Mouse (Mus musculus): ENCODE results near the gene Nfya. TPM values are rescaled to one million over a fixed set of nuclear protein-coding genes. Genes with fewer than 3 reads are reported as not detected.

Nfya gene
- total RNA-seq (2021), result 10 to 100 TPM; 33.5 to 38.1 TPM
- long read RNA-seq, partial matches to known transcripts, result 0 of 4 reads
- long read RNA-seq, other reads (novel, unspliced or antisense), result 2 of 4 reads

DNA sequence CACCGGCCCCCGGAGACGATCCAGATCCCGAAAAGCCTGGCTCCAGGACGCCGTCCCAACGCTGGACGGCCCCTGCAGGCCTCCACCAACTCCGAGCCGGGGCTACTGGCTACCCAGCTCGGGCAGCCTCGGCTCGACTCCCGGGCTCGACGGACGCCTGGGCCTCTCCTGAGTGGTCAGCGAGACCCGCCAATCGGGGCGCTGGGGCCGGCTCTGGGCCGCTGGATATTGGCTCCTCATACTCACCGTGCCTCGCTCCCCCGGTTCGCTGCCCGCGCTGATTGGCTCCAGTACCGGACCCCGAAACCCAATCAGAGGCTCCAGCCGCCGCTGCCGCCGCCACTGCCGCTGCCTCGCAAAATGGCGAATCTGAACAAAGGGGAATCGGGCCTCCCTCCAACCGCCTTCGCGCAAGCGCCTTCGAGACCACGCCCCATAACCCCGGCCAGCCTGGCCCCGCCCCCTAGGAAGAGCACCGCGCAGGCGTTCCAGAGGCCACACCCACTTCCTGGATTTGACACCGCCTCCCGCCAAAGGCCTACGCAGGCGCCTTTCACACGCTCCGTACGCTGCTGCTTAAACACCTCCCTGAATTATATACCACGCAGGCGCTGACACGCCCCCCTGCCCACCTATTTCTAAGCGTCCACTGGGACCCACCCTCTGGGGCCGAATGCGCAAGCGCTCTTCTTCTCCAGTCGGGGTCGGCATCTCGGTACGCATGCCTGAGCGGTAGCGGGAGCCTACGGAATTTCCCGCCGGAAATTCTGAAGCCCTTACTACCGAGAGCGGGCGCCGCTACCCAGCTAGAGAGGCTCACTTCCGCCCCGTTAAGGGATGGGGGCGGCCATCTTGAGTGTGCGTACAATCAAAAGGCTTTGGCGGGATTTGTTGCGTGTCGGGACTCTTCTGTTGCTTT, at the start of gene Nfya, which contains the start of gene Oard1:
Nfya (minus strand) TSS at position 527 of the 919 bp plus-strand sequence.
Oard1 (plus strand) TSS at position 635 of the 919 bp plus-strand sequence.
- DNase-seq (ENCODE audit: low spot score in 2 of 2), result peak; percentile 100

DNA sequence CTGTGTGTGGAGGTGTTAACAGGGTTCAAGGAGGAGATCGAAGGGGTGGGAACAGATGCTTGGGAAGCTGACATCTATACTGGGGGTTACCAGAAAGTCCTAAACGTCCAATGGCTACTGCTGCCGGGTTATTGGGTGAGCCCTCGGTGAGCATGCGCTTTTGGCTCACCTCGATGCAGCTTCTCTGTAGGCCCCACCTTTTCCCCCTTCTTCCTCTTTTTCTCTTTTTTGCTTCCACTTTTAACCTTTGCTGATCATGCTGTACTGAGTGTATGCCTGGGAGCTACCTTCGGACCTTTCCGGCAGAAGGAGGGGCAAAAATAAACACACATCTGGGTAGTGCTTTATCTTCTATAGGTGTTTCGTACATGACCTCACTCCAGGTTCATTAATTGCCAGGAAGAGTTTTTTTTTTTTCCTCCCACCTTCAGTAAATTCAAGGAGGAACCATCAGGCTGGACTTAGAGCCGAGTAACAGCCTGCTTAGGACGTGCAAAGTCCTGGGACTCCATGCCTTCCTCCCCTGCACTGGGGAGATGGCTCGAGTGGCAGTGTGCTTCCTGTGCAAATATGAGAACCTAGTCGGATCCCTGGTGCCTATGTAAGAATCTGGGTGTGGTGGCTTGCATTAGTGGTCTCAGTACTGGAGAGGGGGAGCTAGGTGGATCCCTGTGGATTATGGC, 48.4 kb upstream of the Nfya start:
- DNase-seq (ENCODE audit: low spot score in 2 of 2), result no peak

DNA sequence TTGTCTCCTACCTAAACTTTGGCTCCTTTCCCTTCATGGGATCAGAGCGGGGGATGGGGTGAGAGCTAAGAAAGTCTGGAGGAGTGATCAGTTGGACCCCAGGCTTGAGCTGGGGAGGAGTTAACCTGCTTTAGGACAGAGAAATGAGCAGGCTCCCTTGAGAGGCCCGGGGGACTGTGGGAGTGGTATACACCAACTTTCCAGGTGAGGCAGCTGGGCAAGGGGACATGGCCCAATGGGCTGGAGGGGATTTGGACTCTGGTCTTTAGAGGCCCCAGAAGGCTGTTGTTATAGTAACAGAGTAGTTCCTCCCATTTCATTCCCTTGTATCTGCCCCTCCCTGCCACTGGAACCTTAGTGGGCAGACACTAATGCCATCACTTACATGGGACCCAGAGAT, 46.2 kb upstream of the Nfya start:
- no peak for DNase-seq (ENCODE audit: low spot score in 2 of 2)

DNA sequence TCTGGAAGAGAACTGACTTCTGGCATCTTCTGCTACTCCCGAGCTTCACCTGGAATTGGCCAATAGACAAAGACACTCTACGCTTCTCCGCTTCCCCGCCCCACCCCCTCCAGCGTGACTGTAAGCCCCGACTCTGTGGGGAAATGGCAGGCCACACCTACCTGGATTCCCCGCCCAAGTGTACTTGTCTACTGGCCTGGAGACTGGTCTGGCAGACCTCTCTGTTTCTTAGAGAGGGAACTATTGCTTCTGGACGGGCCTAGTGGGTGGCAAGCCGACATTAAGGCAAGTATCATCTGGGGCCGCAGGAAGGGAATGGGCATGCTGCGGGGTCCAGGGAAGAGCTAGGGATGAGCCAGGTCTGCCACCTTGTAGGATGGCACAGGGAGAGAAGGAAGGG, 45.0 kb upstream of the Nfya start, which contains the start of gene Unc5cl:
Unc5cl (plus strand) TSS at position 214 of the 400 bp plus-strand sequence.
- no peak for DNase-seq (ENCODE audit: low spot score in 2 of 2)

- no peak for DNase-seq (ENCODE audit: low spot score in 2 of 2)
Measured at GRCm38 (mm10) chr17:48454190-48454589, 44.5 kb upstream of the Nfya start.

DNA sequence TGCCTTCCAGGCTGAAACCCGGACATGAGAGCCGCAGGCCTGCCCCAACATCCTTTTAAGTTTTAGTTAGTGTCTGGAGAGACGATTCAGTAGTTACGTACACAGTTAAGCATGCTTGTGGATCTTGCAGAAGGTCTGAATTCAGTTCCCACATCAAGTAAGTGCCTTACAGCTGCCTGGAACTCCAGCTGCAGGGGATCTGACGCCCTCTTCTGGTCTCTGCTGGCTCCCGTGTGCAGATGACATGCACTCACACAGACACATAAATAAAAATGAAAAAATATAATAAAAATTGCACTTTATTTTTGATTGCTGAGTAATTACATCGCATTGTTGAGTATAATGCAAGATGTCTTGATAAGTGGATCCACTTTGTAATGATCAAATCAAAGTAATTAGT, 43.8 kb upstream of the Nfya start:
- no peak for DNase-seq (ENCODE audit: low spot score in 2 of 2)

DNA sequence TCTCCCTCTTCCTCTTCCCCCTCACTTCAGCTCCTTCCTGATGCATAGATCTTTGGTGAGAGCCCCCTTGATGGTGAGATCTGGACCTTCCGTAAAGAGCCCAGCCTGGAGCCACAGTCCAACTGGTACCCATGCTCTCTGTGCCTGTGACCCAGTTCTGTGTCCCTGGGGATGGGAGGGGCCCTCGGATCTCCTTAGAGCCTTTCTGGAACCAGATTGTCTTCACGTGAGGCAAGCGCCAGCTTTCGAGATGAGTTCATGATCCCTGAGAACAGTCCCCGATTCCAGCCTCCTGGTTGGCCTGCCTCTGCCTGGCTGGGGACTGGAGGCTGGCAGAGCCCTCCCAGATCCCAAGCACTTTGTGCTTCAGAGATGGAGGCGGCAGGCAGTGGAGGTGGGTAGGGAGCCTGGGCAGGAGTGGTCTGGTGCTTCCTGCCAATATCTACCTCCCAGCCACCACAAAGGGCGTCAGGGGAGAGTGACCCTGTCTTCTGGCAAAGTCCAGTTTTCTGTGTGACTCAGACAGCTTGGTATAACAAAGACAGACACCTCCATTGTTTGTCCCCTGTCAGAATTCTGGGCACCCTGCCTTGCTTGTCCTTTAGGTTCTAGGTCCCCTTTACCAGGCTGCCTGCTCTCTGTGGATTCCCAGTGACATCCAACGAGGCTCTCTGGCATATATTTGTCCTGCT, 42.2 kb upstream of the Nfya start:
- no peak for DNase-seq (ENCODE audit: low spot score in 2 of 2)

DNA sequence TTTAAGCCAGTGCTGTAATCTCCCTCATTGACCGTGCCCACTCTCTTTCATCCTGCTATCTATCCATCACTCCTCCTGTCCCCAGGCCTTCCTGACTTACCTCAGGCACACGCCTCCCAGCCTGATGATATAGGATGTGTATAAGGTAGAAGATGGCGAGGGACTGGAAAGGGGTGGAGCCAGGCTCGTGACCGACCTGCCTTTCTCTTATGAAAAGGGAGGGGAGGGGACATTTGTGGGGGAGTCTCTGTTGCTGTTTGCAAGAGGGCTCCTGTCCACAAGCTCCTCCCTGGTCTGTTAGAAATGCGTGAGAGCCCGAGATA, 41.6 kb upstream of the Nfya start, which contains the start of gene Tspo2:
Tspo2 (minus strand) TSS at position 170 of the 323 bp plus-strand sequence.
- no peak for DNase-seq (ENCODE audit: low spot score in 2 of 2)

DNA sequence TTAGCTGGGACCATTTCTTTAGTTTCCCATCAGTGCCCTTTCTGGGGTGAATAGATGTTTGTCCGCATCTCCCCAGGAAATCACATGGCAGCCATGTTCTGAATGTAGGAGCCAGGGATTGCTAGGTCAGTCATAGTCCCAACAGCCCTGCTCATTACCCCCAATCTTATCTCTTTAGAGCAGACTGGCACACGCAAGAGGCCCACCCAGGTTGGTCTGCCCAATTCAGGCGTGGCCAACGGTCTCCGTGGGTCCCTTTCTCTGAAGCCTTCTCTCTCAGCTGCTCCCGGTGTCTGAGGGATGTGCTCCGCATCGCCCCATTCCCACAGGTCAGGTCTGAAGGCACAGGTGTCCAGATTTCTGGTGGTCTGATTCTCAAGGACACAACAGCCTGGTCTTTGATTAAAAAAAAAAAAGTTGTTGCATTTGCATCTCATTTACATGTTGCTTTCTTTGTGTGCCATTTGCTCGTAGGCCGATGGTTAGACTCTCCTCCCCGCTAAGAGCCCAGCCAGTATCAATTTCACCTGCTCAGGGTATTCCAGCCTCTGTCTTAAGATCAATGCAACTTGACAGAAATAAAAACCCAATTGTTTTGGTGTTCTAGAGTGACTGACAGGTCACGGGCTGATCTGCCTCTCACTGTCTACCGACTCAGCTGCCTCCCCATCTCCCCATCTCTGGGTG, 41.1 kb upstream of the Nfya start:
- no peak for DNase-seq (ENCODE audit: low spot score in 2 of 2)

GRCm38 (mm10) chr17:48447675-48448074, 38.0 kb upstream of the Nfya start:
- no peak for DNase-seq (ENCODE audit: low spot score in 2 of 2)

DNA sequence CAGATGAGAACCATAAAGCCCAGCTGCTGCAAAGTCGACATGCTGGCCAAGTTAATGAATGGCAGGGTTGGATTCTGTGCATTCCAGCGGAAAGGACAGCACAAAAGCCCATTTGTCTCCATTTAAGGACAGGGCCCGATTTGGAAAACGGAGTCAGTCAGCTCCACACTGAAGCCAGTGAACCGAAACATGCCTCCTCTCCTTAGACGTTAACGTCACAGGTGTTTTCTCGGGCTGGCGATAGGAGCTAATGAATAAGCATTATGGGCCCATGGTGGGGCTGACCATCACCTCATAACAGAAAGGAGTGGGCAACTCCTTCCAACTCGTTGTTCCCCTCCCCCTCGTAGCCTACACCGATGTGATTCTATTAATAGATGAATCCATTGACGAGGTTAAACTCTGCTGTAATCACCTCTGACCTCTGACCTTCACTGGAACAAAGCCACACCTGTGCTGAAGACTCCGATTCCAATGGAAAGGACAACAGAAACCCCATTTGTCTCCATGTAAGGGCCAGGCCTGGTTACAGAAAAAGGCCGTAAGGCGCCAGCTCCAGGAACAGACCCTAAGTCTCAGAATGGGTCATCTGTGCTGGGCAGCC, 33.9 kb upstream of the Nfya start:
- no peak for DNase-seq (ENCODE audit: low spot score in 2 of 2)

DNA sequence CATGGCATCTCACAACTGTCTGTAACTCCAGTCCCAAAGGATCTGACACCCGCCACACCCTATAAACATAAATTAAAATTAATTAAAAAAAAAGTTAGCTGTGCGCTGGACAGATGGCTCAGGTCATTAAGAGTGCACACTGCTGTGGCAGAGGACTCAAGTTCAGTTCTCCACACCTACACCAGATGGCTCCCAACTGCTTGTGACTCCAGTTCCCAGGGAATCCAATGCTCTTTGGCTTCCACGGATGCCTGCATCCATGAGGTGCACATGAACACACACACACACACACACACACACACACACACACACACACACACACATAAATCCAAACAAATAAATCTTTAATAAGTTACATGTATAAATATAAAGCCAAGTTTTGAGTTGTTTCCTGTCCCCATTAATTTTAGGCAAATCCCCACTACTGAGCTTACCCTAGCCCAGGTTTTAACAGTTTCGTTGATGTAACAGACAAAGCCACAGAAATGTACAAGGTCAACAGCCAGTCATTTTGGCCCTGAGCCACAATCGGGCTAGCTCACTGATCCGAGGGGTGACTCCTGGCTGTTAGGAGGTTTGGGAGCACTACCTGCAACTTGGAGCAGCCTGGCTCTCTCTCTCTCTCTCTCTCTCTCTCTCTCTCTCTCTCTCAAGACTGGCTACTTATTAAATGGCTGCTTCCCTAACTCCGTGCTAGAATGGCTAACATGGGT, 33.2 kb upstream of the Nfya start:
- DNase-seq (ENCODE audit: low spot score in 2 of 2), result no peak

GRCm38 (mm10) chr17:48437421-48437911, 27.8 kb upstream of the Nfya start:
- DNase-seq (ENCODE audit: low spot score in 2 of 2), result peak in 1 of 2 experiments; percentile 44

DNA sequence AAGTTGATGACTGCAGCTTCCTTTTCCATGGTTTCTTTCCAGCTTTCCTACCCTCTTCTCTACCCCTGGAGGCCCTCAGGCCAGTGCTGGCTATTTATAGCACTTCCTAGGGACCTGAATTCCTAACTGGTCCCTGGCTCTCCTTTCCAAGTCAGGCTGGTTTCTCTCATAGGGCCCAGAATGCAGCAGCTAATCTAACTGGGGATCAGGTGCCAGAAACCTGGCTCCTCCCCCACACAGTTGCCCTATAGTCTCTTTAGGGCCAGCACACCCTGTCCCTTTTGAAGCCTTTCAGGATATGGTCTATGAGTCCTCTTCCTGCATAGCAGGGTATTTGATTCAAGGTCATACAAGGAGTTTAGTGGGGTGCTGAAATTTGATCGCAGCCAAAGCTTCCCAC, 26.8 kb upstream of the Nfya start:
- no peak for DNase-seq (ENCODE audit: low spot score in 2 of 2)

DNA sequence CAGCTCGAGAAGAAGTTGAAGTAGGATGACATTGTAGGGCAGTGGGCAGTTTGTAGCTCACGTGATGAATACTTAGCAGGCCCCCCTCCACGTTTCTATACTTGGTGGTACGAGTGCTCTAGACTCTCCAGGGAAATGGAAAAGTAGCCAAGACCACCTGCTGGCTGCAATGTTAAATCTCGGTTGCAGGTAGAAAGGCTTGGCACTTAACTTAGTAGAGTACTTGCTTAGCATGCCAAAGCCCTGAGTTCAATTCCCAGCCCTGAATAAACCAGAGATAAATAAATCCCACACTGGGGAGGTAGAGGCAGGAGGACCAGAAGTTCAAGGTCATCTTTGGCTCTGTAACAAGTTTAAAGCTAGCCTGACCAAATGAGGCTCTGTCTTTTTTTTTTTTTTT, 24.8 kb upstream of the Nfya start:
- no peak for DNase-seq (ENCODE audit: low spot score in 2 of 2)

GRCm38 (mm10) chr17:48433689-48434330, 24.1 kb upstream of the Nfya start:
- DNase-seq (ENCODE audit: low spot score in 2 of 2), result no peak

- DNase-seq (ENCODE audit: low spot score in 2 of 2), result no peak
Measured at GRCm38 (mm10) chr17:48433006-48433655, 23.4 kb upstream of the Nfya start.

DNA sequence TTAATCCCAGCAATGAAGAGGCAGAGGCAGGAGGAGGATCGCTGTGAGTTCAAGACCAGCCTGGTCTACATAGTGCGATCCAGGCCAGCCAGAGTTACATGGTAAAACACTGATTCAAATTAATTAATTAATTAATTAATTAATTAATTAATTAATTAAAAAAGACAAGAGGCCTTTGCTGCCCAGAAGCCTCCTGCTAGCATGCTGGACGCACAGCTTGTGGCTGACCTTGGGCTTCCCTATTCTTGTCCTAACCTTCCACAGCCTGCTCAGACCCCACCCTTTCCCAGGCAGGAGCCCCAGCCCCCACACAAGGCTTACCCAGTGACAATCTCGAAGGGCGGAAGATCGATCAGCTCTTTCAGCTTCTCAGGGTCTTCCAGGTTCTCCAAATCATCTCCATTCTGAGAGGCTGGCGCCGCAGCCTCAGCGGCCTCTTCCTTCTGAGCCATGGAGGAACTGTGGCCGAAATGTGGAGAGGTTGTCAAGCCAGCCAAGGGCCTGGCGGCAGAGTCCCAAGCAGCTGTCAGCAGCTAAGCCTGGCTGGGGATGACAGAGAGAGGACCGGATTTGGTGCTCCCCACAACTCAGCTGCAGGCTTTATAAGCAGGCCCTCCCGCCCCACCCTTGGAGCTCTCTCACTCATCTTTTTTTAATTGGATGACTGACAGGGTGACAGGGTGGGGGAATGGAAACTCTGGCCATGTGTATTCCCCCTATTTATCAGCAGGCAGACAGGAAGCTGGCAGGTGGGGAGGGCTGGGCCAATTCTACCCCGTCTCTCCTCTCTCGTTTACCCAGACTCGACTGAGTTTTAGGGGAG, 22.7 kb upstream of the Nfya start, which contains the start of gene Apobec2:
Apobec2 (minus strand) TSS at position 773 of the 823 bp plus-strand sequence.
- no peak for DNase-seq (ENCODE audit: low spot score in 2 of 2)
